Mouse (Mus musculus) brain, embryonic 14.5 days (tissue): ENCODE measurements around the gene Rbfox3. TPM values are rescaled to one million over a fixed set of nuclear protein-coding genes. Genes with fewer than 3 reads are reported as not detected.

ENCODE experiments used
- DNase-seq: peaks from one replicate; pipeline ENCODE4 v3.0.0-alpha.2; 2011; ENCODE audit warnings: low read depth
- CTCF ChIP-seq: fragments of 200-500 bp; IDR thresholded peaks from 2 replicates; pipeline ENCODE4 v1.5.1; 2012; ENCODE audit warnings: inconsistent platforms, mild to moderate bottlenecking, moderate library complexity, borderline replicate concordance; ENCODE audit not compliant: insufficient read depth, insufficient read length; ENCODE audit errors: extremely low read depth
- POLR2A ChIP-seq: fragments of 200-500 bp; IDR thresholded peaks from 2 replicates; pipeline ENCODE4 v1.6.1; 2012; ENCODE audit warnings: mild to moderate bottlenecking, inconsistent platforms, borderline replicate concordance; ENCODE audit not compliant: poor library complexity, insufficient read depth, insufficient read length, severe bottlenecking; ENCODE audit errors: extremely low read depth
- polyA plus RNA-seq: library from polyadenylated mRNA; depleted of rRNA; stranded (reverse); fragments of >200 nt; gene quantifications from 2 replicates; pipeline ENCODE4 v1.2.3, GENCODE M21; 2012

The Rbfox3 gene
- polyA plus RNA-seq, 1 experiment: 37.6 TPM

- TF ChIP-seq CTCF (no peak), POLR2A (no peak)
- no peak for DNase-seq
Measured at GRCm38 (mm10) chr11:118889500-118889899, 21.9 kb downstream of the Rbfox3 start.

- no peak for DNase-seq
- TF ChIP-seq CTCF (no peak), POLR2A (no peak)
Measured at GRCm38 (mm10) chr11:118888426-118888825, 23.0 kb downstream of the Rbfox3 start.

- no peak for DNase-seq
- TF ChIP-seq POLR2A: no peak
- TF ChIP-seq CTCF: no peak
Measured at GRCm38 (mm10) chr11:118887206-118887605, 24.2 kb downstream of the Rbfox3 start.

GRCm38 (mm10) chr11:118886269-118886965, 25.0 kb downstream of the Rbfox3 start:
- DNase-seq: no peak
- TF ChIP-seq CTCF (no peak), POLR2A (no peak)

- DNase-seq: no peak
- TF ChIP-seq POLR2A: no peak
- no peak for TF ChIP-seq CTCF
Measured at GRCm38 (mm10) chr11:118885604-118886003, 25.8 kb downstream of the Rbfox3 start.

GRCm38 (mm10) chr11:118885135-118885534, 26.3 kb downstream of the Rbfox3 start:
- TF ChIP-seq CTCF: no peak
- TF ChIP-seq POLR2A: no peak
- no peak for DNase-seq

- no peak for DNase-seq
- TF ChIP-seq CTCF: no peak
- TF ChIP-seq POLR2A: no peak
Measured at GRCm38 (mm10) chr11:118883143-118883542, 28.3 kb downstream of the Rbfox3 start.

- DNase-seq: peak; percentile 56
- TF ChIP-seq CTCF (no peak), POLR2A (no peak)
Measured at GRCm38 (mm10) chr11:118881786-118882495, 29.5 kb downstream of the Rbfox3 start.

GRCm38 (mm10) chr11:118879466-118880150, 31.8 kb downstream of the Rbfox3 start:
- no peak for DNase-seq
- no peak for TF ChIP-seq CTCF
- no peak for TF ChIP-seq POLR2A

GRCm38 (mm10) chr11:118878605-118879245, 32.7 kb downstream of the Rbfox3 start:
- TF ChIP-seq CTCF (no peak), POLR2A (no peak)

More at GRCm38 (mm10) chr11:118878605-118879245, 32.7 kb downstream of the Rbfox3 start:
- no peak for DNase-seq
